Mouse (Mus musculus) heart, postnatal 0 days (tissue): Measurements from ENCODE around the gene Vmn1r94.
"Not testable (repeated sequence)": the region's sequence is repeated elsewhere in the genome, so short reads cannot be mapped to it uniquely, and the experiment has no call there.

Experiments
- CTCF ChIP-seq: IDR thresholded peaks from 2 replicates; pipeline ENCODE4 v1.5.1; 2016; ENCODE audit warnings: antibody characterized with exemption, control low read depth, low read depth
- EP300 ChIP-seq: IDR thresholded peaks from 2 replicates; pipeline ENCODE4 v1.6.1; 2016; ENCODE audit warnings: antibody characterized with exemption, low read depth

- TF ChIP-seq CTCF, EP300: not testable (repeated sequence)
Observed at GRCm38 (mm10) chr7:20168277-20168676, at the start of gene Vmn1r94.
